Mouse (Mus musculus): ENCODE measurements around the gene Efs. TPM values are rescaled to one million over a fixed set of nuclear protein-coding genes. Genes with fewer than 3 reads are reported as not detected.
"Not testable (repeated sequence)": the region's sequence is repeated elsewhere in the genome, so short reads cannot be mapped to it uniquely, and the experiment has no call there.

Efs gene
- polyA plus RNA-seq, 1 experiment, result 1.7 TPM

DNA sequence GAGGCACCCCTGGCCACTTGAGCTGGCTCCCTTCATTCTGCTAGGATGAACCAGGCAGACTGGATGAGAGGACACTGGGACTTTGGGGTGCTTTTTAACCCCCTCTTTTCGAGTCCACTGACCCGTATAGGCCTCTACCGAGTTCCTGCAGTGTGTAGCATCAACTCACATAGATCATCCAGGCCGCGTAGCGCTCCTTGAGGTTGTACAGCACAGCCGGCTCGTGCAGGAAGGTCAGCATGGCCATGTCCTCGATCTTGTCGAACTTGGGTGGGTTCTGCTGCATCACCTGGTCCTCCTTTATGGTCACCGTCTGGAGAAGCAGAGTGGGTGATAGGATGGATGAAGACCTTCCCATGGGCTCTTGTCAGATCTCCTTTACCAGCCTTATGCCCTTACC is 37.8 kb upstream of the Efs start:
- H3K27ac ChIP-seq (ENCODE audit: control insufficient read depth, insufficient read depth, low read depth, low read length, poor library complexity), result no peak overlapping the region
- no peak for TF ChIP-seq CTCF (IDR thresholded peaks at IDR 0.05; ENCODE audit: control insufficient read depth, insufficient read depth, low read length)
- no peak for TF ChIP-seq POLR2A (IDR thresholded peaks at IDR 0.05; ENCODE audit: borderline replicate concordance, control insufficient read depth, low read depth, low read length)
- no peak overlapping the region for H3K4me3 ChIP-seq (replicated peaks; ENCODE audit: control insufficient read depth, low read depth, low read length)
- WGBS, result 84% methylated on average over 11 of the region's 11 CpGs
- no peaks in the 10 kb centered on the region for H3K4me1 ChIP-seq (ENCODE audit: control insufficient read depth, insufficient read depth, low read length)

DNA sequence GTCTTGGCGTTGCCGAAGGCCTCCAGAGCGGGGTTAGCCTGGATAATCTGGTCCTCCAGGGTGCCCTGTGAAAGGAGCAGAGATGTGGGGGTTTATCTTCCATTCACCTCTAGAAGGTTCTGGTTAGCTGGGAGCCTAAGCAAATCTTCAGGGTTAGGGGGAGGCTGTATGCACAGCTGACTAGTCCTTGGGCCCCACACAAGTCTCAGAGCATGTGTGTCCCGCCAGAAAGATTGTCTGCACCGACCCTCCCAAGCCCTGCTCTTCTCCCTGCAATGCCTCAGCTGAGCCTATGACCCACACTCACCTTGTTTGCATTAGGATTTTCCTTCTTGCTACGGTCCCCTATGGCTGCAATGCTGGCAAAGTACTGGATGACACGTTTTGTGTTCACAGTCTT is 36.8 kb upstream of the Efs start:
- no peaks in the 10 kb centered on the region for H3K4me1 ChIP-seq (ENCODE audit: control insufficient read depth, insufficient read depth, low read length)
- WGBS, result 85% methylated on average over 7 of the region's 7 CpGs
- TF ChIP-seq CTCF (IDR thresholded peaks at IDR 0.05; ENCODE audit: control insufficient read depth, insufficient read depth, low read length) (no peak), POLR2A (IDR thresholded peaks at IDR 0.05; ENCODE audit: borderline replicate concordance, control insufficient read depth, low read depth, low read length) (no peak)
- no peak overlapping the region for H3K27ac ChIP-seq (ENCODE audit: control insufficient read depth, insufficient read depth, low read depth, low read length, poor library complexity)
- H3K4me3 ChIP-seq (replicated peaks; ENCODE audit: control insufficient read depth, low read depth, low read length), result no peak overlapping the region

DNA sequence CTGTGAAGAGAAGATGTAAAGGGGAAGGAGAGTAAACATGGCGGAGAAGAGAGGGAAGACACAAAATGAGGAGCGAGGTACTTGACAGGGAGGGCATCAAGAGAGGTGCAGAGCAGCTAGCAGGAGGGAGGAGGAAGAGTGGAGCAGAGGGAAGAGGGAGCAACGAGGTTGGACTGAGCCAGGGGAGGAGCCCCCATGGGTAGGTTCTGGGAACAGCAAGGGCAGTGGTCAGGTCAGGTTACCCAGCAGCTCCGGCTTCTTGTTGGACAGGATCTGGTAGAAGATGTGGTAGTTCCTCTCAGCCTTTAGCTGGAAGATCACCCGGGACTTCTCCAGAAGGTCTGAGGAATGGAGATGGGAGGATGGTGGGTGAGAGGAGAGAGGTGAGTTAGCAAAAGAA is 35.6 kb upstream of the Efs start:
- 68% methylated on average over 5 of the region's 5 CpGs for WGBS
- H3K4me1 ChIP-seq (ENCODE audit: control insufficient read depth, insufficient read depth, low read length), result no peaks in the 10 kb centered on the region

DNA sequence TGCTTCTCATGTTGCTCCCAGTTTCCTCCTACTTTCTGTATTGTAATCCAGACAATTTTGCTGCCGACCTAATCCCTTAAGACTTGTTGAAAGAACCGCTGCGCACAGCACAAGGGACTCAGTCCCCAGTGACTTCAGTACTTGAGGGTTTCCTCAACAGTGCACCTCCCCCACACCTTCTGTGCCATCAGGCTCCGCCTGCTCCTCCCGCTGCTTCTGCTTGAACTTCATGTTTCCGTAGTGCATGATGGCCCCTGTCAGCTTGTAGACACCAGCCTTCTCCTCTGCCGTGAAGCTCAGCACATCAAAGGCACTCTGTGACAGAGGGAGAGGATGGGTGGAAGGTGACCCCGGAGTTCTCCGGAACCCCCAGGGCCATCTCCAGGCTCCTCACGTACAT is 34.8 kb upstream of the Efs start:
- TF ChIP-seq POLR2A (IDR thresholded peaks at IDR 0.05; ENCODE audit: borderline replicate concordance, control insufficient read depth, low read depth, low read length) (no peak), CTCF (IDR thresholded peaks at IDR 0.05; ENCODE audit: control insufficient read depth, insufficient read depth, low read length) (no peak)
- H3K4me3 ChIP-seq (replicated peaks; ENCODE audit: control insufficient read depth, low read depth, low read length), result no peak overlapping the region
- 46% methylated on average over 10 of the region's 10 CpGs for WGBS
- no peak overlapping the region for H3K27ac ChIP-seq (ENCODE audit: control insufficient read depth, insufficient read depth, low read depth, low read length, poor library complexity)
- H3K4me1 ChIP-seq (ENCODE audit: control insufficient read depth, insufficient read depth, low read length), result no peaks in the 10 kb centered on the region

More for the DNA sequence above, 35.6 kb upstream of the Efs start:
- TF ChIP-seq POLR2A (IDR thresholded peaks at IDR 0.05; ENCODE audit: borderline replicate concordance, control insufficient read depth, low read depth, low read length) (no peak), CTCF (IDR thresholded peaks at IDR 0.05; ENCODE audit: control insufficient read depth, insufficient read depth, low read length) (no peak)
- Histone ChIP-seq H3K27ac (ENCODE audit: control insufficient read depth, insufficient read depth, low read depth, low read length, poor library complexity) (no peak overlapping the region), H3K4me3 (replicated peaks; ENCODE audit: control insufficient read depth, low read depth, low read length) (no peak overlapping the region)

DNA sequence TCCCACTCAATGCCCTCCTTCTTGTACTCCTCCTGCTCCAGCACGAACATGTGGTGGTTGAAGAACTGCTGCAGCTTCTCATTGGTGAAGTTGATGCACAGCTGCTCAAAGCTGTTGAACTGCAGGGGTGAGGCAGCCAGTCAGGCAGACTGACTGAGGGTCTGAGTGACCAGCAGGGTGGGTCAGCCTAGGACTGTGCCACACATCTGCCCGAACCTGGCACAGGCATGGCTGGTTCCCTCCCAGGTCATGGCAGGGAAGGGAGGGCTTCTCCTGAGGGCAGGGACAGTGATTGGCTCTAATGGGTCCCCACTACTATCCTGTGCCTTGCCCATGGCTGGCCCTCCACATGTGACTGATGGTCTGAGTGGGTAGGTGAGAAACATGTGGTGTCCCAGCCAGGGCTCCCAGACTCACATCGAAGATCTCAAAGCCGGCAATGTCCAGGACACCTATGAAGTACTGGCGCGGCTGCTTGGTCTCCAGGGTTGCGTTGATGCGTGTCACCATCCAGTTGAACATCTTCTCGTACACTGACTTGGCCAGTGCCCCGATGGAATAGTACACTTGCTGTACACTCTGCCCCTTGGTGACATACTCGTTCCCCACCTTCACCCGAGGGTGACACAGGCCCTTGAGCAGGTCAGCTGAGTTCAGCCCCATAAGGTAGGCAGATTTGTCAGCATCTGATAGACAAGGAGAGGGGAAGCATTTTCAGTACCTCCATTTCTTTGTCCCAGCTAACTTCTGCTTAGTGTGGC is 34.1 kb upstream of the Efs start:
- 79% methylated on average over 12 of the region's 12 CpGs for WGBS
- not testable (repeated sequence) for H3K4me1 ChIP-seq (ENCODE audit: control insufficient read depth, insufficient read depth, low read length); H3K27ac ChIP-seq (ENCODE audit: control insufficient read depth, insufficient read depth, low read depth, low read length, poor library complexity); H3K4me3 ChIP-seq (replicated peaks; ENCODE audit: control insufficient read depth, low read depth, low read length)

DNA sequence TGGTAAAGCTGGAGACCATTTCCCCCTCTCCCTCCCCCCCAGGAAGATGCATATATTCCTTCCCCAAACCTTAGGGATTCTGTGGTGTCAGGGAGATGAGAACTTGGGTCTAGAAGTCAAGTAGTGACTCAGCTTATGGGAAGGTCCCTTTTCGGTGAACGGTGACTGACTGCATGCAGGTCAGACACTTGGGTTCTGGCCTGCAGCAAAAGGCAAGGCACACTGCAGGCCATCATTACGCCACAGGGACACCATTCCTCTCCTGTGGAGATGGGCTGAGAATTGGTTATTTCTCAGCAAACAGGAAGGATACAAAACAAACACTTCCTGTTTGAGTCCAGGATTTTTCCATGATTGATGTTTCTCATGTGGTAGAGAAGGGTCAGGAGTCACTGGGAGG is 33.3 kb upstream of the Efs start:
- Histone ChIP-seq H3K4me3 (replicated peaks; ENCODE audit: control insufficient read depth, low read depth, low read length) (no peak overlapping the region), H3K27ac (ENCODE audit: control insufficient read depth, insufficient read depth, low read depth, low read length, poor library complexity) (no peak overlapping the region), H3K4me1 (ENCODE audit: control insufficient read depth, insufficient read depth, low read length) (no peaks in the 10 kb centered on the region)
- no peak for TF ChIP-seq CTCF (IDR thresholded peaks at IDR 0.05; ENCODE audit: control insufficient read depth, insufficient read depth, low read length)
- no peak for TF ChIP-seq POLR2A (IDR thresholded peaks at IDR 0.05; ENCODE audit: borderline replicate concordance, control insufficient read depth, low read depth, low read length)
- WGBS, result 84% methylated on average over 3 of the region's 3 CpGs

DNA sequence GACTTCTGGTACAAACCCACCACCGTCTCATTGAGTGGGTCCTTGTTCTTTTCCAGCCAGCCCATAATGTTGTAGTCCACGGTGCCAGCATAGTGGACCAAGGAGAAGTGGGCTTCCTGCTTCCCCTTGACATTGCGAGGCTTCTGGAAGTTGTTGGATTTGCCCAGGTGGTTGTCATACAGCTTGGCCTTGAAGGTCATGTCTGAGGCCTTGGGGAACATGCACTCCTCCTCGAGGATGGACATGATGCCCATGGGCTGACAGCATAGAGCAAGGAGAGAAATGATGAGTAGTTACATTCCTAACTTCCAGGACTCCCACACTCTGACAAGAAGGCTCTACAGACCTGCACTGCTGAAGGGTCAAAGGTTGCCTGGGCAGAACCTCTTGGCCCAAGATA is 32.6 kb upstream of the Efs start:
- no peaks in the 10 kb centered on the region for H3K4me1 ChIP-seq (ENCODE audit: control insufficient read depth, insufficient read depth, low read length)
- WGBS, result 68% methylated on average over 4 of the region's 4 CpGs
- TF ChIP-seq POLR2A (IDR thresholded peaks at IDR 0.05; ENCODE audit: borderline replicate concordance, control insufficient read depth, low read depth, low read length), result no peak
- no peak for TF ChIP-seq CTCF (IDR thresholded peaks at IDR 0.05; ENCODE audit: control insufficient read depth, insufficient read depth, low read length)
- no peak overlapping the region for H3K4me3 ChIP-seq (replicated peaks; ENCODE audit: control insufficient read depth, low read depth, low read length)
- no peak overlapping the region for H3K27ac ChIP-seq (ENCODE audit: control insufficient read depth, insufficient read depth, low read depth, low read length, poor library complexity)

DNA sequence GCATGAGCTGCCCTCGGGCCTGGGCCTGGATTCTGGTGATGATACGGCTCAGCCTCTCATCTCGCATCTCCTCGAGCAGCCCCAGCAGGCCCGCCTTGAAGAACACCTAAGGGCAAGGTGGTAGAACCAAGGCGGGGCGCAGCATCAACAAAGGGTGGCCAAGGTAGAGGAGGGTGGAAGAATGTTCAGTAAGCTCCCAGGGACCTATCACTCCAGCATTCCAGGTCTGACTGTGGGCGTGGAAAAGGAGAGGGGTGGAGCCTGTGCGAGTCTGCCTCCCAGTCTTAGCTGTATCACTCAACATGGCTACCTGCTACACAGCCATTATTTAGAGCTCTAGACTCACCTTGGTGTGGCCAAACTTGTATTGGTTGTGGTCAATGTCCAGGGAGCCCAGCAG is 30.6 kb upstream of the Efs start:
- Histone ChIP-seq H3K4me1 (ENCODE audit: control insufficient read depth, insufficient read depth, low read length) (no peaks in the 10 kb centered on the region), H3K27ac (ENCODE audit: control insufficient read depth, insufficient read depth, low read depth, low read length, poor library complexity) (no peak overlapping the region), H3K4me3 (replicated peaks; ENCODE audit: control insufficient read depth, low read depth, low read length) (no peak overlapping the region)
- WGBS, result 85% methylated on average over 9 of the region's 9 CpGs
- no peak for TF ChIP-seq CTCF (IDR thresholded peaks at IDR 0.05; ENCODE audit: control insufficient read depth, insufficient read depth, low read length)
- no peak for TF ChIP-seq POLR2A (IDR thresholded peaks at IDR 0.05; ENCODE audit: borderline replicate concordance, control insufficient read depth, low read depth, low read length)

DNA sequence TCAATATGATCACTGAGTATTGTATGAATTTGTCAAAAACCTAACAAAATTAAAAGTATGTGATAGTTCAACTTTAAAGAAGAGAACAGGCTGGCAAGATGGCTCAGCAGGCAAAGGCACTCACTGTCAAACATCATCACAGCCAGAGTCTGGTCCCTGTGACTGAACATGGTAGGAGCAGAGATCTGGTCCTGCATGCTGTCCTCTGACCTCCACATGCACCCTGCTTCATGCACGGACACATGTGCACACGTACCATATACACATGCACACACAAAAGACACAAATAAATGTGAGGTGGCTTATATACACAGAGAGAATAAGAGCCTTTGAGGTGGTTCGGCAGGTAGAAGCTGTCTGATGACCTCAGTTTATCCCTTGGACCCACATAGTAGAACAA is 29.6 kb upstream of the Efs start:
- TF ChIP-seq POLR2A (IDR thresholded peaks at IDR 0.05; ENCODE audit: borderline replicate concordance, control insufficient read depth, low read depth, low read length) (no peak), CTCF (IDR thresholded peaks at IDR 0.05; ENCODE audit: control insufficient read depth, insufficient read depth, low read length) (no peak)
- Histone ChIP-seq H3K4me1 (ENCODE audit: control insufficient read depth, insufficient read depth, low read length) (no peaks in the 10 kb centered on the region), H3K4me3 (replicated peaks; ENCODE audit: control insufficient read depth, low read depth, low read length) (no peak overlapping the region), H3K27ac (ENCODE audit: control insufficient read depth, insufficient read depth, low read depth, low read length, poor library complexity) (no peak overlapping the region)
- WGBS, result 79% methylated on average over 3 of the region's 3 CpGs
